Mouse (Mus musculus) embryo, embryonic 11.5 days (tissue): ENCODE data around the gene Lrsam1.

Source experiments
- DNase-seq: peaks from one replicate; pipeline ENCODE4 v3.0.0-alpha.2; 2012; ENCODE audit warnings: low read depth, low spot score

Gene Lrsam1

GRCm38 (mm10) chr2:32966689-32967631, 5.5 kb upstream of the Lrsam1 start:
- peak; percentile 67 for DNase-seq

- no peak for DNase-seq
Measured at GRCm38 (mm10) chr2:32966184-32966688, 4.8 kb upstream of the Lrsam1 start.

- no peak for DNase-seq
Measured at GRCm38 (mm10) chr2:32965511-32966183, 4.2 kb upstream of the Lrsam1 start.

- no peak for DNase-seq
Measured at GRCm38 (mm10) chr2:32964659-32965457, 3.4 kb upstream of the Lrsam1 start.

GRCm38 (mm10) chr2:32963981-32964380, 2.6 kb upstream of the Lrsam1 start:
- DNase-seq = no peak

GRCm38 (mm10) chr2:32963544-32963943, 2.1 kb upstream of the Lrsam1 start:
- DNase-seq = no peak

- no peak for DNase-seq
Measured at GRCm38 (mm10) chr2:32962875-32963220, 1.4 kb upstream of the Lrsam1 start.

- DNase-seq = no peak
Measured at GRCm38 (mm10) chr2:32962062-32962874, 854 bp upstream of the Lrsam1 start.

GRCm38 (mm10) chr2:32960273-32960672, 1.1 kb downstream of the Lrsam1 start:
- DNase-seq = no peak

- no peak for DNase-seq
Measured at GRCm38 (mm10) chr2:32957344-32957743, 4.1 kb downstream of the Lrsam1 start.

- DNase-seq = no peak
Measured at GRCm38 (mm10) chr2:32954581-32954980, 6.8 kb downstream of the Lrsam1 start.

- DNase-seq = no peak
Measured at GRCm38 (mm10) chr2:32947454-32947853, 14.0 kb downstream of the Lrsam1 start.

GRCm38 (mm10) chr2:32940483-32940882, 20.9 kb downstream of the Lrsam1 start:
- no peak for DNase-seq

GRCm38 (mm10) chr2:32939418-32939817, 22.0 kb downstream of the Lrsam1 start:
- peak; percentile 42 for DNase-seq

GRCm38 (mm10) chr2:32938741-32939140, 22.7 kb downstream of the Lrsam1 start:
- no peak for DNase-seq

- no peak for DNase-seq
Measured at GRCm38 (mm10) chr2:32931730-32932129, 29.7 kb downstream of the Lrsam1 start.

- DNase-seq = no peak
Measured at GRCm38 (mm10) chr2:32928947-32929829, 32.2 kb downstream of the Lrsam1 start.

GRCm38 (mm10) chr2:32928235-32928946, 33.0 kb downstream of the Lrsam1 start:
- DNase-seq = peak; percentile 65

GRCm38 (mm10) chr2:32927624-32928234, 33.7 kb downstream of the Lrsam1 start:
- no peak for DNase-seq
